Mouse (Mus musculus) urinary bladder, postnatal 4 days (tissue): ENCODE measurements around the gene Rptor.

Experiments
- DNase-seq, 2 experiments: peaks; one replicate each; pipeline ENCODE4 v3.0.0; 2021 to 2022; ENCODE audit warnings: low spot score in 2 of 2

The Rptor gene

DNA sequence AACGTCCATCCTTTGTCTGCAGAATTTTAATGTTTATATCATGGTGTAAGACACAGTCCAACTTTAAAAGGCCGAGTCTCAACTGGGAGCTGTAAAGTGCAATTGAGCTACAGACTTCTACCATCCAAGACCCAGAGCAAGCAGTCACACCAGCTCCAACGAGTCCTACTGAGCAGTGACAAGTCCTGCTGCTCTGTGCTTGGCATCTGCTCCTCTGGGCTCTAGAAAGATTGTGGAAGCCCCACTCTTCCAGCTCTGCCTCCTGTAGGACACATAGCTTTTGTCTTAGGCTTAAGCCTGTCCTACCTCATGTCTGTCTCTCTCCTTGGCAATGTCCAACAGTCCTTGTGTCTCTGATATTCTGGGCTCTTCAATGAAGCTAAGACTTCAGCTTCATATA is 84.6 kb downstream of the Rptor start:
- DNase-seq, result no peak

GRCm38 (mm10) chr11:119687966-119688365 is 85.3 kb downstream of the Rptor start:
- no peak for DNase-seq

- no peak for DNase-seq
Measured at GRCm38 (mm10) chr11:119689936-119690335, 87.2 kb downstream of the Rptor start.

DNA sequence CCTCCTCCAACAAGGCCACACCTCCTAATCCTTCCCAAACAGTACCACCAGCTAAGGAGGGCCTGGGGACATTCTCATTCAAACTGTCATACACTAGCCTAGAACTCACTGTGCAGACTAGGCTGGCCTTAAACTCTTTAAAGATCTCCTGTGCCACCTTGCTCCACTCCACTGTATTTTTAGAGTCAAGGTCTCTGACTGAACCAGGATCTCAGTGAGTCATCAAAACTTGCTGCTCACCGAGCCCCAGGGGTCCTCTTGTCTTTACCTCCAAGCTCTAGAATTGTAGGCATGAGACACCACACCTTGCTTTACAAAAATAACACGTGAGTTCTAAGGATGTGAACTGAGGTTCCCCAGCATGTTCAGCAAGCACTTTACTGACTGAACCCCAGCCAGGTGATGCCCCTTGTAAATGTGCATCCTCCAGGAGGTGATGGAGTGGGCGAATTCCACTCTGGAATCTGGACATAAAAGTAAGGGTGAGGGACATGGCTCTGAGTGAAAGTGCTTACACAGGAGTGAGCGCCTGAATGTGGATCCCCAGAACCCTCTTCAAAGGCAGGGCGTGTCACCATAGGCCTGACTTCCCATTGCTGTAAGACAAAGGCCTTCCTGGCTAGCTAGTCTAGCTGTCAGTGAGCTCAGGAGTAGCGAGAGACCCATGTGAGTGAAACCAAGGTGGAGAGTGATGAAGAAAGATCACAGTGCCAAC is 89.6 kb downstream of the Rptor start:
- DNase-seq, result no peak

GRCm38 (mm10) chr11:119692911-119693261 is 90.2 kb downstream of the Rptor start:
- no peak for DNase-seq

DNA sequence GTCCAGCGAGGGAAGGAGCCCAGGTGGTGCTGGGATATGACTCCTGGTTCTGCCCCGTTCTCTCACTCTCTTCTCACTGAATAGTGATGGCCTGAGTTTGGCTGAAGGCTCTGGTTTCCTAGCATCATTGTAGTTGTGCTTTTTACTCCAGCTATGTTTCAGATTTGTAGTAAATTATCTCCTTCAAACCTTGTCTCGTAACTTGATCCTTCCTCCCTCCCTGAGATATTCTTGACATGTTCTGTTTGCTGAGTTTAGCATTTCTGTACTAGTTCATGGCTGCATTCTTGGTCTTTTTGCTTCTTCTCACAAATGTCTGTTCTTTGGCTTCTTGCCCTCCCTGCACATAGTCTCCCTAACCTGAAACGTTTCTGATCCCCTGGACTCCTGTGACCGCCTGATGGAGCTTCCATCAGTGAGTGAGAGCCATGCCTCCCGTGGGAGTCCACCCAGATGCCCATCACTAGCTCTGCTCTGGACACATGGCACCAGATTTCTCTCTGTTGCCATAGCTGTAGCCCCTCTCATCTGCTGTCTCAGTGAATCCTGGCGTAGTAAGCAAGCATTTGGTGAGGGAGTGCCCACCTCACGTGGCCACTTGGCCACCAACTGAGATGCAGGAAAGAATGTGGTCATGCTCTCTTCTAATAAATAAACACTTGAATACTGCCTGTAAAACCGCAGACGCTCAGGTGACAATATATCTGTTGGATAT is 91.6 kb downstream of the Rptor start:
- DNase-seq, result no peak

DNA sequence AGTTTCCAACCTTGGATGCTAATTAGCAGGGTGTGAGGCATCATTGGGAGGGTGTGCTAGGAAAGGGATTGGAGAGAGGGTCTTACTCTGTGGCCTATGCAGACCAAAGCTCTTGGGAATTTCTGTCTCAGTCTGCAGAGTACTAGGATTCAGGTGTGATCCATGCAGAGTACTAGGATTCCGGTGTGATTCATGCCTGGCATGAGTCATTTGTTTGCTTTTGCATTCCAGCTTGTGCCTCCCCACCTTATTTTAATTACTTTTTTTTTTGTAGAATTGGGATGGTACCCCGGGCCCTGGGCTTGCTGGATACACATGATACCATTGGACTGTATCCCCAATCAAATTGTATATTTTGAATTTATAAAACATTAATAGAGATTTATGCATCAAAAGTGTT is 93.7 kb downstream of the Rptor start:
- DNase-seq, result no peak

- no peak for DNase-seq
Measured at GRCm38 (mm10) chr11:119705381-119706066, 102.8 kb downstream of the Rptor start.

DNA sequence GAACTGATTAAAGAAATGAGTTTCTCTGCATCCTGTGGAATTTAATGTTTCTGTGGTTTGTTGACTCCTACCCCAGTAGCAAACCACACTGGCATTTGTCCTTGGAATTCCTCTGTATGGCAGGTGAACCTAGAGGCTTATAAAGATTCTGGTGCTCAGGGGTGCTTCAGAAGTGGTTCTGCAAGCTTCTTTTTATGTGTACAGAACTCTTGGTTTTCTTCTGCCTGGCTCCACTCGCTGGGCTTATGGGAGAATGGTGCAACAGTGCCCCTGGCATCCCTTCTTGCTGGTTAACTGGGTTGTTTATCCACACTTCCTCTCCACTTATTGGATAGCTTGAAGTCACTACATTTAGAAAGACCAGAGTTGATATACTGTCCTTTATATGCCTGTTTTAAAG is 104.6 kb downstream of the Rptor start:
- DNase-seq, result no peak

GRCm38 (mm10) chr11:119709239-119709638 is 106.5 kb downstream of the Rptor start:
- no peak for DNase-seq

- DNase-seq, result no peak
Measured at GRCm38 (mm10) chr11:119710338-119710737, 107.6 kb downstream of the Rptor start.

DNA sequence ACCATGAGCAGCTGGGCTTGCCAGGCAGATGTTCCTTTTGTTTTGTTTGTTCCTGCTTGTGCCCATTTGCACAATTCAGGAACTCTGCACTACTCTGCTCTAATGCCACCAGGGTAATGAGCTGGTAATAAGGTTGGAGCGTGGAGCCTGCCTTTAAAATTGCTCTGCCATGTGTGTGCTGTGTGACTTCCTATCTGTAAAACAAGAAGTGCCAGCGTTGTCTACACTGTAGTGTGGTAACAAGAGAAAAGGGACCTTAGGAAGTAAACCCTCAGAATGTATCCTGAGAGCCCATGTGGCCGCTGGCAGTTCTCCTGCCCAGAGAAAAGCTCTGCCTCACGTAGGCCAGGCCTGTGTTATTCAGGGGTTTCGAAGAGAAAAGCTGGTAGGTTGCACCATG is 108.1 kb downstream of the Rptor start:
- DNase-seq, result no peak

GRCm38 (mm10) chr11:119715437-119715836 is 112.7 kb downstream of the Rptor start:
- DNase-seq, result no peak

GRCm38 (mm10) chr11:119715841-119716596 is 113.3 kb downstream of the Rptor start:
- DNase-seq, result no peak

DNA sequence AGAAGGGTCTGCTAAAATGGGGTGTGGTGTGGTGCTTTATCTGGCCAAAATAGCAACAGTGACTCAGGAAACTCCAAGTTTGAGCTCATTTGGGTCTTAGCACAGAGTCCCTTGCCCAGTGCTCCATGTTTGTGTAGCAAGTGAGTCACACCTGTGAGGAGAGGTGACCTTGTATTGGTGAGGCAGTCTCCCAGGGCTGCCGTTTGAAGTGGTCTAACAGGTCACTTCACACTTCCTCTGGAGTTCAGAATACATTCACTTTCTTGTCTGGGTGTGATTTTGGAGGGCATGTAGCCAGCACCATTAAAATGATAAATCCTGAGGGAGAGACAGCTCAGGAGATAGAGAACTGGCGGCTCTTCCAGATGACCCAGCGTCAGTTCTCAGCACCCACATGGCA is 115.4 kb downstream of the Rptor start:
- no peak for DNase-seq

DNA sequence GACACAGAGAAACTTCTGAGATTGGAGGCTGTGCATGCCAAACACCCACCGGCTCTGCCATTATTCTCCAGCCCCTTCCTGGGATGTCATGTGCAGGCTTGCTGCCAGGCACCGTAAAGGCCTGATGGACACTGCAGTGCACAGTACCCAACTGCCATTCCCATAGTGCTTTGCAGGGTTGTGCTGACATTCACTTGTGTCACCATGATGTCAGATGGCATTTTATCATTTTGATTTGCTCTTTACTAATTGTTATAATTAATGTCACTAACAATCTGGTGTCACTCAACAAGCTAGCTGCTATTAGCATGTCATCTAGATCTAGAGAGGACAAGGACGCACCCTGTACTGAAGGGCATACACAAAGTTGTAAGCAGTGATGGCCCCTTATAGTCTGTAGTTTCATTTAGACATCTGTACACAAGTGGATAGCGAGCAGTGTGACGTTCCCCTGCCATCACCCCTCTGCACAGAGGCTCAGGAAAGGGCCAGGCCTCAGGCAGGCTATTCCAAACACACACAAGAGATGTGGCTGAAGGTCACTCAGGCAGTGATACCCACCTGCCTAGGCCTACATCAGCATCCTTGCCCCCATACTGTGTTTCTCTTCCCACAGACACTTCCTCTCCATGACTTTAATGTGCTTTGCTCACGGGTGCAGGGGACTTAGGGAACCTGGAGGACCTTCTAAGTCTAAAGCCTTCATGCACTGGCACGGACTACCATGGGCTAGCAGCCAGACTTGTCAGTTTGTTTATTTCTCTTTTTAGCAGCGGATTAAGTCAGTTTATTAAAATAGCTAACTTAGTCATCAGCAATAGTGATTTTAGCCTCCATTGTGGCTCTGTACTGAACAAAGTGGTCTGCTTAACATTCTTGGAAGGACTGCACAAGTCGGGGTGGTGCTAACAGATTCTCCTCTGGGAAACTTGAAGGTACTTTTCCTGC is 117.7 kb downstream of the Rptor start:
- DNase-seq, result no peak

GRCm38 (mm10) chr11:119724709-119725108 is 122.0 kb downstream of the Rptor start:
- no peak for DNase-seq

- no peak for DNase-seq
Measured at GRCm38 (mm10) chr11:119731382-119731781, 128.7 kb downstream of the Rptor start.

- DNase-seq, result no peak
Measured at GRCm38 (mm10) chr11:119732362-119732761, 129.7 kb downstream of the Rptor start.

DNA sequence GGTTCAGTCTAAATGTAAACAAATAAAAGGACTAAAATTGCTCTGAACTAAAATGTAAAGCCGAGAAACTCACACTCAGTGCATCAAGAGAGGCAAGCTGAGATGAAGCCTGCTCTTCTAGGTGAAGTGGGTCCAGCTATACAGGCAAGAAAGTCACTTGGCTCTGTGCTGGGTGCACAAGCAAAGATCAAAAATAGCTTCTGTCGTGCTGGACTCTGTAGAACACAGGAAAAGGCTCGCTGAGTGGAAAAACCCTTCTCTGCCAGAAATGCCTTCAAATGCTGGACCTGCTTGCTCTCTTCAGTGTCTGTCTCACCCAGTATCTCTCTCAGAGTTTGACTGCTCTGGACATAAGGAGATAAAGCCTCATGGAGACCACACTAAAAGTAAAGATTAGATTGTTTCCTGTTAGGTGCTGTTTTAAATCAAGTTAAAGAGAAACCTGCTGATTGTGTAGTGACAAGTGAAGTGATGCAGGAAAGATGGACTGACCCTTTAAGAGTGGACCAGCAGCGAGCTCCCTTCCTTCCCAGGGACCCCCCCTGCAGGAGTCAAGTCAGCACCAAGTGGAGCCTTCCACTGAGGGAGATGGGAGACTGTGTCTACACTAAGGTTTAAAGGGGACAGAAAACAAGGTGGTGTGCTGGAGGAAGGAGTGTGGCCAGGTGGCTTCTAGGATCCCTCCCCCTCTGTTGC is 130.4 kb downstream of the Rptor start:
- no peak for DNase-seq

DNA sequence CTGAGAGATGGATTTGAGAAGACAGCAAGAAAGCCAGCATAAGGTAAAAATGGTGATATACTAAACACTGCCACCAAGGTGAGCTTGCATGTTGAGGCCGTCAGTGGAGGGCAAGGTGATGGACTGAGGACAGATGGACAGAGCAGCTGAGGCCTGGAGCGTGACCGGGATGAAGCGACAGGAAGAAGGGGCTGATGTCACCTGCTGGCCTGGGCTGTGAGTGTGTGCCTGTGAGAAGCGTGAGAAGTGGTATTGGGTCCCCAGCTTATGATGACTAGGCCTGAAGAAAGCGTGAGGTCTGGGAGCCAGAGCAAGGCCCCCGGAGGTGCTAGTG is 130.9 kb downstream of the Rptor start:
- no peak for DNase-seq
